Mouse (Mus musculus): ENCODE measurements at regions not wholly inside any gene's neighbourhood (a gene's known extent, or its start where the extent isn't known, plus 50 kb on each side); places are given as distances from the start of the nearest gene placed in this dataset.

GRCm38 (mm10) chr12:97720554-97720953 is 538.7 kb downstream of the Galc start:
- Histone ChIP-seq H3K36me3 (ENCODE audit: insufficient read depth) (no peaks in the 10 kb centered on the region), H3K4me1 (ENCODE audit: insufficient read depth) (no peaks in the 10 kb centered on the region), H3K9ac (no peak overlapping the region), H3K9me3 (ENCODE audit: low read length) (no peaks in the 10 kb centered on the region), H3K4me2 (ENCODE audit: low read depth) (no peak overlapping the region), H3K27ac (ENCODE audit: low read depth, low read length) (no peak overlapping the region), H3K4me3 (ENCODE audit: low read depth, low read length) (no peak overlapping the region), H3K27me3 (ENCODE audit: insufficient read depth, low read length) (no peaks in the 10 kb centered on the region)
- DNase-seq (no peak), ATAC-seq (no peak)
- no peak for TF ChIP-seq CTCF (IDR thresholded peaks at IDR 0.05; ENCODE audit: low read depth)
- 80% methylated on average over 3 of the region's 3 CpGs for WGBS

GRCm38 (mm10) chr12:97717812-97718211 is 541.4 kb downstream of the Galc start:
- no peaks in the 10 kb centered on the region for H3K36me3 ChIP-seq (ENCODE audit: insufficient read depth)
- no peak for ATAC-seq
- DNase-seq, result no peak
- H3K27ac ChIP-seq (ENCODE audit: low read depth, low read length), result no peak overlapping the region
- H3K4me1 ChIP-seq (ENCODE audit: insufficient read depth), result no peaks in the 10 kb centered on the region
- TF ChIP-seq CTCF (IDR thresholded peaks at IDR 0.05; ENCODE audit: low read depth), result no peak
- H3K4me3 ChIP-seq (ENCODE audit: low read depth, low read length), result no peak overlapping the region
- 87% methylated on average over 5 of the region's 5 CpGs for WGBS
- no peaks in the 10 kb centered on the region for H3K9me3 ChIP-seq (ENCODE audit: low read length)
- no peak overlapping the region for H3K9ac ChIP-seq
- no peak overlapping the region for H3K4me2 ChIP-seq (ENCODE audit: low read depth)
- H3K27me3 ChIP-seq (ENCODE audit: insufficient read depth, low read length), result no peaks in the 10 kb centered on the region

Data from forebrain, postnatal 0 days (tissue).